Mouse (Mus musculus): ENCODE measurements around the gene Tsks. TPM values are rescaled to one million over a fixed set of nuclear protein-coding genes. Genes with fewer than 3 reads are reported as not detected.

The Tsks gene
- polyA plus RNA-seq, 1 experiment from 2014 or later, result 0.11 TPM

DNA sequence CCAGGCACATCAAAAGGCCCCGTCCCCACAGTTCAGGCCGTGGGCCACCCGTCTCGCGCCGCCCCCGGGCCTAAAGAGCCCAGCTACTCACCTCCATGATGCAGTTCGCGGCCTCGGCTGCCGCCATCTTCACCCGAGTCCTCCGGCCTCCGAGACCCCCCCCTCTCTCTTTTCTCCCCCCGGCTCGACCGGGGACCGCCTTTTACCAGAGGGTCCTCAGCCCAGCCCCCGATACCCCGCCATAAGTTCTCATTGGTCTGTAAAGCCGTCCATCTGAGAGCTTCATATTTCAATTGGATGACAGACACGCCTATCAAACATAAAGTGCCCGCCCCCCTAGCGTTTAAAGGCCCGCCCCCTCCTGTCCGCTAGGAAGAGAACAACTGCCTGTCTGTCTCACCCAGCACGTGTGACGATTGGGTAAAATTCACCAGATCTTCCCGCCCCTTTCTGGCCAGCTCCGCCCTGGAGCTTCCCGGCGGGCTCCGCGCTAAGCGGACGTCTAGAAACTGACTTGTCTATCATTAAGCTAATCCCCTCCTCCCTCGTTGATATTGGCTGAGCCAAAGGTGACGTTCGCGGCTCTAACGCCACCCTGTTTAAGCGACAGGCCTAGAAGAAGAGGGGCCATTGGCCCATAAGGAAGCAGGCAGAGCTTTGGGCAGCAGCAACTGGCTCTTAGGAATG is 43.3 kb downstream of the Tsks start, which contains the start of gene Prmt1:
Gene Prmt1, minus strand, starts transcription at position 377 of the 687 bp plus-strand sequence.
- WGBS, result under 1% methylated on average over 42 of the region's 42 CpGs
- H3K27me3 ChIP-seq (ENCODE audit: low read depth, poor library complexity, severe bottlenecking), result no peaks in the 10 kb centered on the region
- peak; percentile 98 for DNase-seq (ENCODE audit: low spot score)
- H3K36me3 ChIP-seq, result peaks cover 65% of the 10 kb centered on the region
- no peaks in the 10 kb centered on the region for H3K9me3 ChIP-seq (replicated peaks)
- peaks cover 40% of the 10 kb centered on the region for H3K4me1 ChIP-seq
- H3K4me3 ChIP-seq, result peak within 1 kb of the TSS; percentile 95
- peak within 1 kb of the TSS; percentile 97 for H3K27ac ChIP-seq (replicated peaks)

GRCm38 (mm10) chr7:44986879-44987718 is 44.1 kb downstream of the Tsks start:
- peaks cover 65% of the 10 kb centered on the region for H3K36me3 ChIP-seq
- no peak for DNase-seq (ENCODE audit: low spot score)
- H3K4me3 ChIP-seq, result peak overlapping the region; percentile 95
- H3K9me3 ChIP-seq (replicated peaks), result no peaks in the 10 kb centered on the region
- H3K27ac ChIP-seq (replicated peaks), result peak overlapping the region; percentile 97
- H3K27me3 ChIP-seq (ENCODE audit: low read depth, poor library complexity, severe bottlenecking), result no peaks in the 10 kb centered on the region
- under 1% methylated on average over 29 of the region's 29 CpGs for whole genome bisulfite sequencing
- H3K4me1 ChIP-seq, result peaks cover 40% of the 10 kb centered on the region

DNA sequence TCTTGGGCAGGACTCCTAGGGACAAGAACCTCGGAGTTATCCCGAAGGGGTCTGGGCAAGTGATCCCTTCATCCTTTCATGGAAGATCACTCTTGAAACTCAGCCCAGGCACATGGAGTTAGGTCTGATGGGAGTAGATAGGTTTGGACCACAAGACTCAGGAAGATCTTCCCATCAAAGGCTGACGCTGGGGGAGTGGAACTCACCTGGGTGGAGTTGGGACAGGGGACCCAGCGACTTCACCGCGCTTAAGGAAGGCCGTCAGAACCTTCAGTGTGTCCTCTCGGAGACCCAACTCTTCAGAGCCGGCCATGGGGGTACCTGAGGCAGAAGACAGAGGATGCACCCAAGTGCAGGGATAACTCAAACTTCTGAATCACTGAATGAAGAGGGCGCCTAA is 53.7 kb downstream of the Tsks start:
- Histone ChIP-seq H3K36me3 (peaks cover 74% of the 10 kb centered on the region), H3K27me3 (ENCODE audit: low read depth, poor library complexity, severe bottlenecking) (no peaks in the 10 kb centered on the region), H3K9me3 (replicated peaks) (no peaks in the 10 kb centered on the region), H3K4me1 (peaks cover 41% of the 10 kb centered on the region), H3K4me3 (peak overlapping the region; percentile 73), H3K27ac (replicated peaks) (peak overlapping the region; percentile 95)
- no peak for DNase-seq (ENCODE audit: low spot score)
- 19% methylated on average over 10 of the region's 10 CpGs for WGBS

DNA sequence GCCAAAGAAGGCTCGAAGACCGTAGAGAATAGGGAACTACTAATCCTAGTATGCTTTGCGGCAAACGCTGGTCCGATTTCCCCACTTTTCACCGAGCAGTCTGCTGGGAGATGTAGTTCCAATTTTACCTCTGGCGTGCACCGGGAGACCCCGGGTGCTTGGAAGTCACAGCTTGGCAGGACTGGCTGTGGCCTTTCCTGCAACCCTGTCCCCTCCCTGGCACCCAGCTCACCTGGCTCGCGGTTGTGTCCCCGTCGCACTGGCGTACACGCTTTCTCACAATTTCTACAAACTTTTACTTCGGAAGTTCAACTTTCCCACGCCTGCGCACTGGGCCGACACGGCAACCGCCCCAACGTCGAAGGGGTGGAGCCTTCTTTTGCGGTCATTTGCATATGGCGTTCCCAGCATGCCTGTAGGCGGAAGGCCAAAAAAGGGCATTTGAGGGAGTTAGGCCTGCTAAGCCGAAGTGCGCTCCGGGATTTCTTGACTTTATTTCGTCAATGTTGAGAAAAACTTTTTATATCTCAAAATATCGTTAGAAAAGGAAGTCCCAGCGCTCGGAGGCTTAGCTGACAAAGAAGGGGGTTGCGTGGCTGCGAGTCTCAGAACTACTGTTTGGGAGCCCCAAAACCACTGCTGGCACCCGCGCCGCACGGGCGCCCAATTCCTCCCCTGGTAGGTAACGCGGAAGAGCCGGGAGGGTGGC is 54.4 kb downstream of the Tsks start, which contains the start of gene Irf3:
Gene Irf3, plus strand, starts transcription at position 418 of the 709 bp plus-strand sequence.
- under 1% methylated on average over 43 of the region's 43 CpGs for WGBS
- Histone ChIP-seq H3K4me3 (peak within 1 kb of the TSS; percentile 73), H3K27ac (replicated peaks) (peak within 1 kb of the TSS; percentile 95), H3K27me3 (ENCODE audit: low read depth, poor library complexity, severe bottlenecking) (no peaks in the 10 kb centered on the region), H3K9me3 (replicated peaks) (no peaks in the 10 kb centered on the region), H3K4me1 (peaks cover 41% of the 10 kb centered on the region), H3K36me3 (peaks cover 74% of the 10 kb centered on the region)
- peak; percentile 95 for DNase-seq (ENCODE audit: low spot score)

- Histone ChIP-seq H3K4me1 (peaks cover 41% of the 10 kb centered on the region), H3K4me3 (peak overlapping the region; percentile 73), H3K9me3 (replicated peaks) (no peaks in the 10 kb centered on the region), H3K36me3 (peaks cover 74% of the 10 kb centered on the region), H3K27ac (replicated peaks) (peak overlapping the region; percentile 95), H3K27me3 (ENCODE audit: low read depth, poor library complexity, severe bottlenecking) (no peaks in the 10 kb centered on the region)
- DNase-seq (ENCODE audit: low spot score), result no peak
- 4% methylated on average over 15 of the region's 15 CpGs for WGBS
Measured at GRCm38 (mm10) chr7:44997940-44998428, 55.0 kb downstream of the Tsks start.

GRCm38 (mm10) chr7:44998501-44998955 is 55.5 kb downstream of the Tsks start, which contains the start of gene Bcl2l12:
TSS of gene Bcl2l12 (minus strand) at chr7:44998712.
- Histone ChIP-seq H3K9me3 (replicated peaks) (no peaks in the 10 kb centered on the region), H3K36me3 (peaks cover 74% of the 10 kb centered on the region), H3K27me3 (ENCODE audit: low read depth, poor library complexity, severe bottlenecking) (no peaks in the 10 kb centered on the region), H3K4me3 (peak within 1 kb of the TSS; percentile 73), H3K4me1 (peaks cover 41% of the 10 kb centered on the region), H3K27ac (replicated peaks) (peak within 1 kb of the TSS; percentile 95)
- peak; percentile 61 for DNase-seq (ENCODE audit: low spot score)
- WGBS, result 6% methylated on average over 18 of the region's 18 CpGs

- DNase-seq (ENCODE audit: low spot score), result no peak
- Histone ChIP-seq H3K4me3 (peak overlapping the region; percentile 20; the same call in 1 of the 2 replicates), H3K27me3 (ENCODE audit: low read depth, poor library complexity, severe bottlenecking) (no peaks in the 10 kb centered on the region), H3K4me1 (peaks cover 41% of the 10 kb centered on the region), H3K27ac (replicated peaks) (no peak overlapping the region), H3K9me3 (replicated peaks) (no peaks in the 10 kb centered on the region), H3K36me3 (peaks cover 74% of the 10 kb centered on the region)
- 85% methylated on average over 11 of the region's 11 CpGs for WGBS
Measured at GRCm38 (mm10) chr7:44999753-45000152, 56.7 kb downstream of the Tsks start.

GRCm38 (mm10) chr7:45000539-45001114 is 57.6 kb downstream of the Tsks start:
- H3K36me3 ChIP-seq, result peaks cover 74% of the 10 kb centered on the region
- 91% methylated on average over 21 of the region's 21 CpGs for WGBS
- H3K4me3 ChIP-seq, result 0 out of 2 replicates have a peak overlapping the region, but pooled peaks have one; percentile 0
- H3K27me3 ChIP-seq (ENCODE audit: low read depth, poor library complexity, severe bottlenecking), result no peaks in the 10 kb centered on the region
- no peak for DNase-seq (ENCODE audit: low spot score)
- no peaks in the 10 kb centered on the region for H3K9me3 ChIP-seq (replicated peaks)
- peaks cover 38% of the 10 kb centered on the region for H3K4me1 ChIP-seq
- no peak overlapping the region for H3K27ac ChIP-seq (replicated peaks)

- no peaks in the 10 kb centered on the region for H3K27me3 ChIP-seq (ENCODE audit: low read depth, poor library complexity, severe bottlenecking)
- peak overlapping the region; percentile 22; the same call in 1 of the 2 replicates for H3K4me3 ChIP-seq
- no peak overlapping the region for H3K27ac ChIP-seq (replicated peaks)
- 94% methylated on average over 7 of the region's 7 CpGs for WGBS
- no peak for DNase-seq (ENCODE audit: low spot score)
- H3K36me3 ChIP-seq, result peaks cover 83% of the 10 kb centered on the region
- peaks cover 24% of the 10 kb centered on the region for H3K4me1 ChIP-seq
- no peaks in the 10 kb centered on the region for H3K9me3 ChIP-seq (replicated peaks)
Measured at GRCm38 (mm10) chr7:45002440-45002839, 59.4 kb downstream of the Tsks start.

DNA sequence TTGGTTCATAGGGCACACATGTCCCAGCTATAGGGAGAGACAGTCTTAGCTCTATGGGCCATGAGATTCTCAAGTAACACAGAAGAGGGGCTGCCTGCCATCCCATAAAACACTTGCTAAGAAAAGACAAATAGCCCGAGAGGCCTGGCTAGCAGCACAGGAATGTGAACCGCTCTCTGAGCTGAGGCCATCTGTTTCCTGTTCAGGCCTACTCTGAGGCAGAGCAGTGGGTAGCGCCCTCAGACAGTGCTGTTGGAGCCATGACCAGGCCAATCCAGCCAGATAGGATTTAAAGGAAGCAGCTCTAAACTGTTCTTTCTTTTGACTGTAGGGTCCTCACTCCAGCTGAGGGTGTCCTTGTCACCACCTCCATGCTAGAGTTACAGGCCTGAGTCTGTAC is 61.5 kb downstream of the Tsks start:
- no peak for DNase-seq (ENCODE audit: low spot score)
- WGBS, result 84% methylated on average over 3 of the region's 3 CpGs
- Histone ChIP-seq H3K4me1 (peaks cover 6% of the 10 kb centered on the region), H3K27me3 (ENCODE audit: low read depth, poor library complexity, severe bottlenecking) (no peaks in the 10 kb centered on the region), H3K36me3 (peaks cover 100% of the 10 kb centered on the region), H3K4me3 (no peak overlapping the region), H3K9me3 (replicated peaks) (no peaks in the 10 kb centered on the region), H3K27ac (replicated peaks) (no peak overlapping the region)

DNA sequence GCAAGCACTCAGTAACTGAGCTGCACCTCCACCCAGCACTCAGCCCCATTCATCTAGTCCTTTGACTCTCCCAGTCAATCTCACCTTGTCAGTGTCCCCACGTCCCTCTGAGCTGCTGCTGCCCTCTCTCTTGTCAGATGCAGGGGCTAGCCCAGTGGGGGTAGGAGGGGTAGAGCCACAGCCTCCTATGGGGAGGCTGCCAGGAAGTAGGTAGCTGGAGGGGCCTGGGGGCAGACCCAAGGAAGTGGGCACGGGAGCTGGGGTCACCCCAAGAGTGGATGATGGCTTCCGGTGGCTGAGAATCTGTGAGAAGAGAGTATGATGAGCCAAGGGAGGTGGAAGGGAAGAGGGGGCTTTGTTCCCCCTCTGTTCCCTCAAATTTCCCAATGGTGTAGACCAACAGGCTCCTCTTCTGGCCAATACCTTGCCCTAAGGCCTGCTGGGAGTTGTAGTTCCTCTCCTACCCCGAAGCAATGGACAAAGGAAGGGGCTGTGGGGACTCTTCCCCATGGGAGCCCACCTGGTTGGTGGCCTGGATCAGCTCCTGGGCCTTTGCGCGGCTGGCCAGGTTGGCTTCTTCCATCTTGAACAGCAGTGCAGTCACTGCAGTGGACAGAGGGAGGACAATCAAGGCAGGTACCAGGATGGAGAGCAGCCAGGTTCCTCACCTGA is 62.5 kb downstream of the Tsks start:
- 98% methylated on average over 6 of the region's 6 CpGs for WGBS
- peaks cover 100% of the 10 kb centered on the region for H3K36me3 ChIP-seq
- H3K27me3 ChIP-seq (ENCODE audit: low read depth, poor library complexity, severe bottlenecking), result no peaks in the 10 kb centered on the region

More for the DNA sequence above, 62.5 kb downstream of the Tsks start:
- no peak overlapping the region for H3K27ac ChIP-seq (replicated peaks)
- H3K9me3 ChIP-seq (replicated peaks), result no peaks in the 10 kb centered on the region
- no peaks in the 10 kb centered on the region for H3K4me1 ChIP-seq
- peak overlapping the region; percentile 5; the same call in 1 of the 2 replicates for H3K4me3 ChIP-seq
- DNase-seq (ENCODE audit: low spot score), result no peak
